Mouse (Mus musculus): Measurements from ENCODE around the gene Kif7. TPM values are rescaled to one million over a fixed set of nuclear protein-coding genes. Genes with fewer than 3 reads are reported as not detected.
A peak's percentile ranks its signal among the peaks of the same experiment; 100 is the strongest.

Gene Kif7
- polyA plus RNA-seq, 1 experiment from 2014 or later: 7.6 TPM

DNA sequence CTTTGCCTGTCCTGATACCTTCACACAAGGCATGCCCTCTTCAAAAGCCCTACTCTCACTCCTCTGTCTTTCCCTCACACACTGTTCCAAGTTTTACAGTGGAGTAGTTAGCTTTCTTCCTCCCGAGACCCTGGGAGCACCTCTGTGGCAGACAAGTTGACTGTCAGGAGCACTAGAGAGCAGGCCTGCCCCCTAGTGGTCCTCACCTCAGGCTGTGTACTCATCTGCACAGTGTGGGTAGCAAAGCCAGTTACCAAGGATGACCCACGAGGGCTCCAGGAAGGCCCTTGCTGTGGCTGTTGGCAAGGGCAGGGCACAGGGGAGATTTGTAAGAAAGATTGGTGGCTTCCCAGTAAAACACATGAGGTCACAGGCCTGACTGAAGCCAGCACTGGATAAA, 11.6 kb upstream of the Kif7 start:
- Histone ChIP-seq H3K4me3 (ENCODE audit: low read depth, low read length) (no peak overlapping the region), H3K36me3 (ENCODE audit: insufficient read depth) (no peaks in the 10 kb centered on the region), H3K9ac (no peak overlapping the region), H3K9me3 (ENCODE audit: low read depth, low read length) (no peaks in the 10 kb centered on the region), H3K4me2 (no peak overlapping the region), H3K27ac (ENCODE audit: low read depth) (no peak overlapping the region), H3K4me1 (ENCODE audit: insufficient read depth) (no peaks in the 10 kb centered on the region), H3K27me3 (ENCODE audit: insufficient read depth, low read length) (peaks cover 8% of the 10 kb centered on the region)
- peak; percentile 76 for DNase-seq
- WGBS: 3% methylated on average over 2 of the region's 2 CpGs
- no peak for ATAC-seq (ENCODE audit: insufficient read depth)
- TF ChIP-seq CTCF (IDR thresholded peaks at IDR 0.05; ENCODE audit: low read depth): peak; percentile 87

DNA sequence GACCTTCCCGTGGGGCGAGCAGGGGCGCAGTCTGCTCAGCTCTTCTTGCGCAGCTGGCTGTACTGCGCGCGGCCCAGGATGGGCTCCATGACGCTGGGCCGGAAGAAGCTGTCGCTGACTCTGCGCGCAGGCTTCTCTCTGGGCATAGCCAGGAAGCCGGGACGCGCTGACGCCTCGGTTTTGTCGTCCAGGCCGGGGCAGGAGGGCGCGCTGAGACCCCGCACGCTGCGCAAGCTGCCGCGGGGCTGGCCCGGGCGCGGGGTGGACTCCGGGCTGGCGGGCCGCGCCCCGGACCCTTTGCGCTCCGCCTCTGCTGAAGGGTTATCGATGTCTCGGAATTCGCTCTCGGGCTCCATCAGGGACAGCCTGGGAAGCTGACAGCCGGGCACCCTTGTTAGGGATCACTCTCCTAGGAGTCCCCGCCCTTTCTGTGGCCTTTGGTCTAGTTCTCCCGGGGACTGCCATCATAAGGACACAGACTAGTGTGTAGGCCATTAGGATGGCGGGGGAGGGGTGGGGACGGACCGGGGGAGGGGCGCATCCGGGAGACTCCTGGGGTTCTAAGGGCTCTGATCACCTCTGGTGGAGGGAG, 6.0 kb upstream of the Kif7 start:
- Histone ChIP-seq H3K27me3 (ENCODE audit: insufficient read depth, low read length) (peaks cover 8% of the 10 kb centered on the region; the same call in 1 of the 2 replicates), H3K9me3 (ENCODE audit: low read depth, low read length) (no peaks in the 10 kb centered on the region), H3K9ac (peak overlapping the region; percentile 69), H3K4me2 (peak overlapping the region; percentile 89), H3K36me3 (ENCODE audit: insufficient read depth) (no peaks in the 10 kb centered on the region), H3K4me3 (ENCODE audit: low read depth, low read length) (peak overlapping the region; percentile 59), H3K27ac (ENCODE audit: low read depth) (peak overlapping the region; percentile 50; the same call in 1 of the 2 replicates), H3K4me1 (ENCODE audit: insufficient read depth) (no peaks in the 10 kb centered on the region)
- TF ChIP-seq CTCF (IDR thresholded peaks at IDR 0.05; ENCODE audit: low read depth): no peak
- DNase-seq: peak; percentile 85
- under 1% methylated on average over 48 of the region's 48 CpGs for WGBS
- ATAC-seq (ENCODE audit: insufficient read depth): peak; percentile 89

DNA sequence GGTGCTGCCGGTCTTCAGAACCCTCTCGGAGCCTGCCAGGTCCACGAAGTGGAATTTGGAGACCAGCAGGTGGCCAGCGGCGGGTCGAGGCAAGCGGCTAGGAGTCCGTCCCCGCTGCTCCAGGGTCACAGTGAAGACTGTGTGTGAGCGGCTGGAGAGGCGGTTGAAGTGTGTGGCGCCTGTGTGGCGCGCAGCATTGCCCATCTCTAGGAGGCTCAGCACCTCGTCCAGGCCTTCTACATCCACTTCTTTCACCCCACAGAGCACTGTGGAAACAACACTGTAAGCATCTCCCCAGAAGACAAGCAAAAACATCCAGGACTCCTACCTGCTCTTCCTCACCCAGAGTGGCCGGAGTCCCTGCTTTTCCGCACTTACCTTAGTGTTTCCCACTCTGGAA, 4.7 kb downstream of the Kif7 start:
- Histone ChIP-seq H3K9ac (no peak overlapping the region), H3K4me3 (ENCODE audit: low read depth, low read length) (peak overlapping the region; percentile 36; the same call in 1 of the 2 replicates), H3K9me3 (ENCODE audit: low read depth, low read length) (no peaks in the 10 kb centered on the region), H3K4me2 (peak overlapping the region; percentile 70; the same call in 1 of the 2 replicates), H3K27ac (ENCODE audit: low read depth) (no peak overlapping the region), H3K27me3 (ENCODE audit: insufficient read depth, low read length) (peaks cover 12% of the 10 kb centered on the region; the same call in 1 of the 2 replicates), H3K36me3 (ENCODE audit: insufficient read depth) (peaks cover 32% of the 10 kb centered on the region), H3K4me1 (ENCODE audit: insufficient read depth) (no peaks in the 10 kb centered on the region)
- 46% methylated on average over 17 of the region's 17 CpGs for WGBS
- ATAC-seq (ENCODE audit: insufficient read depth) (no peak), DNase-seq (no peak)
- TF ChIP-seq CTCF (IDR thresholded peaks at IDR 0.05; ENCODE audit: low read depth): no peak

DNA sequence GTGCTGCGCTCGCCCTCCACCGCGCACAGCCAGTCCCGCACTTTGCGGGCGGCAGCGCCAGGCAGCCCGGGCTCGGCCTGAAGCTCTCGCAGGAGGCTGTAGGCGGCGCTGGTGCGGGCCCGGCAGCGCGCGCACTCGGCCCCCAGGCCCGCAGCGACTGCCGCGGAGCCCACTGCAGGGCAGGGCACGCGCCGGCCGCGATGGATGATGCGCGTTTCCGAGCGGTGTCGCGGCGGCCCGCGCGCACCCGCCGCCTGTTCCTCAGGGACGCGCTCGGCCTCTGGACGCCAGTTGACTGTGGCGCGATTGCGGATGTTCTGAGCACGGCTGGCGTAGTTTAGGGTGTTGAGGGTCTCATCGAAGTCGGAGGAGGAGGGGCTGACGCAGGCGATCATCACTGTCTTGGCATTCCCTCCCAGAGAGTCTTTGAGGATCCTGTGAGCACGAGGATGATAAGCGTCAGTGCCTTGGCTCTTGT, 5.4 kb downstream of the Kif7 start:
- Histone ChIP-seq H3K9me3 (ENCODE audit: low read depth, low read length) (no peaks in the 10 kb centered on the region), H3K4me1 (ENCODE audit: insufficient read depth) (no peaks in the 10 kb centered on the region), H3K9ac (peak overlapping the region; percentile 34; the same call in 1 of the 2 replicates), H3K4me3 (ENCODE audit: low read depth, low read length) (peak overlapping the region; percentile 36), H3K4me2 (peak overlapping the region; percentile 70), H3K27ac (ENCODE audit: low read depth) (no peak overlapping the region), H3K36me3 (ENCODE audit: insufficient read depth) (peaks cover 32% of the 10 kb centered on the region), H3K27me3 (ENCODE audit: insufficient read depth, low read length) (peaks cover 12% of the 10 kb centered on the region; the same call in 1 of the 2 replicates)
- WGBS: 3% methylated on average over 43 of the region's 55 CpGs
- TF ChIP-seq CTCF (IDR thresholded peaks at IDR 0.05; ENCODE audit: low read depth): 0 out of 2 replicates have a peak, but pooled peaks have one; percentile 13
- DNase-seq: peak; percentile 83
- peak; percentile 76; the same call in 1 of the 2 replicates for ATAC-seq (ENCODE audit: insufficient read depth)

DNA sequence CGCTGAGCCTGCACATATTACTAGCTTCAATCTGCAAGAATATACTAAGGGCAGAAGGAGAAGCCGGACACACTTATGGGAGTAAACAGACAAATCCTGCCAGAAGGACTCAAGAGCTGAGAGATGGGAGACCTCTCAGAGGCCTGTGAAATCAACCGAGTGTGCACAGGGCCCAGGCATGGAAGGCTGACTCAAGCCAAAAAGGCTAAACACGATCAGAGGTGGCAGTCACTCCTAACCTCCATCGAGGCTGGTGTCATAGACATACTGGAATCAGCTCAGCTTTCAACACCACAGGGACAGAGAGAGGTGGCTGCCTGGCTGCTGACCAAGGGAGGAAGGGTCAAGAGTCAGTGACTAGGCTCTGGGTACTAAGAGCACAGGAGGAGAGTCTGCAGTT, 10.3 kb downstream of the Kif7 start:
- Histone ChIP-seq H3K27me3 (ENCODE audit: insufficient read depth, low read length) (no peaks in the 10 kb centered on the region), H3K27ac (ENCODE audit: low read depth) (no peak overlapping the region), H3K4me1 (ENCODE audit: insufficient read depth) (no peaks in the 10 kb centered on the region), H3K4me3 (ENCODE audit: low read depth, low read length) (no peak overlapping the region), H3K9ac (no peak overlapping the region), H3K9me3 (ENCODE audit: low read depth, low read length) (no peaks in the 10 kb centered on the region), H3K36me3 (ENCODE audit: insufficient read depth) (peaks cover 72% of the 10 kb centered on the region), H3K4me2 (no peak overlapping the region)
- TF ChIP-seq CTCF (IDR thresholded peaks at IDR 0.05; ENCODE audit: low read depth): no peak
- DNase-seq: no peak
- no peak for ATAC-seq (ENCODE audit: insufficient read depth)
- 78% methylated on average over 5 of the region's 5 CpGs for WGBS

DNA sequence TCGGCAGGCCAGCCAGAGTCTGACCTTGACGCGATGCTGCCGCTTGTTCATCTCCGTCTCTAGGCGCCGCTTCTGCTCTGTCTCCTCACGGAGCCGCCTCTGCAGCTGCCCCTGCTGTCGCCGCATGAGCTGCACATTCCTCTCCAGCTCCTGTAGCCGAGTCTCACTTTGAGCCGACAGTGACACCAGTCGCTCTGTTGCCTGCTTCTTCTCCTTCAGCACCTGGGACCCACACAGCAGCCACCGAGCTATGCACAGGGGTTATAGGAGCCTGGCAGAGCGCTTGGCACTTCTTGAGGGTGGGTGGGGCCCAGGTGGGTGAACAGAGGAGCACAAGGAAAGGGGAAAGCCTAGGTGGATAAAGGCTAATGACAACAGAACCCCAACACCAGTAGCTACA, 12.8 kb downstream of the Kif7 start:
- no peak overlapping the region for H3K27ac ChIP-seq (ENCODE audit: low read depth)
- no peaks in the 10 kb centered on the region for H3K4me1 ChIP-seq (ENCODE audit: insufficient read depth)
- H3K9ac ChIP-seq: no peak overlapping the region
- H3K9me3 ChIP-seq (ENCODE audit: low read depth, low read length): no peaks in the 10 kb centered on the region
- DNase-seq (no peak), ATAC-seq (ENCODE audit: insufficient read depth) (no peak)
- peaks cover 83% of the 10 kb centered on the region for H3K36me3 ChIP-seq (ENCODE audit: insufficient read depth)
- no peaks in the 10 kb centered on the region for H3K27me3 ChIP-seq (ENCODE audit: insufficient read depth, low read length)
- whole genome bisulfite sequencing: 67% methylated on average over 16 of the region's 16 CpGs
- no peak overlapping the region for H3K4me3 ChIP-seq (ENCODE audit: low read depth, low read length)
- TF ChIP-seq CTCF (IDR thresholded peaks at IDR 0.05; ENCODE audit: low read depth): no peak
- H3K4me2 ChIP-seq: no peak overlapping the region

DNA sequence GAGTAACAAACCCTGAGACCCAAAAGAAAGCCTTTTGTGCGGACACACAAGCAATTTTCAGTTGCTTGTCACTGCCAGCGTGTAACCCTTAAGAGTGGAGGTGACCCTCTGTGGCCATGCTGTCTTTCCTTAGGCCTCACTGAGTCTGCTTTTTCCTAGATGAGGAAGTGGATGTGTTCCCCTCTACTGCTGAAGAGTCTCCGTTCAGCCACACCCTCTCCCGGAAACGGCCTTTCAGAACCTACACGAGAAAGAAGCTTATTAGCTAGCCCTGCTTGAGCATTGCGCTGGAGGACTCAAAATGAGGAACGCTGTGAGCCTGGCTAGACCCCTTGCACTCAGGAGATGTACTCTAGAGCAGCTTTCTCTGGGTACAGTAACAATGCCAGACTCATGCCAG, 19.0 kb downstream of the Kif7 start:
- H3K4me2 ChIP-seq: no peak overlapping the region
- no peaks in the 10 kb centered on the region for H3K9me3 ChIP-seq (ENCODE audit: low read depth, low read length)
- no peaks in the 10 kb centered on the region for H3K27me3 ChIP-seq (ENCODE audit: insufficient read depth, low read length)
- no peak overlapping the region for H3K4me3 ChIP-seq (ENCODE audit: low read depth, low read length)
- no peak overlapping the region for H3K27ac ChIP-seq (ENCODE audit: low read depth)
- no peaks in the 10 kb centered on the region for H3K4me1 ChIP-seq (ENCODE audit: insufficient read depth)
- WGBS: 82% methylated on average over 8 of the region's 8 CpGs
- DNase-seq (no peak), ATAC-seq (ENCODE audit: insufficient read depth) (no peak)
- no peak overlapping the region for H3K9ac ChIP-seq
- TF ChIP-seq CTCF (IDR thresholded peaks at IDR 0.05; ENCODE audit: low read depth): no peak
- peaks cover 95% of the 10 kb centered on the region for H3K36me3 ChIP-seq (ENCODE audit: insufficient read depth)

All from lung, embryonic 14.5 days (tissue).